Mouse (Mus musculus): Measurements from ENCODE around the gene Plcb4. TPM values are rescaled to one million over a fixed set of nuclear protein-coding genes. Genes with fewer than 3 reads are reported as not detected.

Gene Plcb4
- polyA plus RNA-seq, 1 experiment: 20.3 TPM

DNA sequence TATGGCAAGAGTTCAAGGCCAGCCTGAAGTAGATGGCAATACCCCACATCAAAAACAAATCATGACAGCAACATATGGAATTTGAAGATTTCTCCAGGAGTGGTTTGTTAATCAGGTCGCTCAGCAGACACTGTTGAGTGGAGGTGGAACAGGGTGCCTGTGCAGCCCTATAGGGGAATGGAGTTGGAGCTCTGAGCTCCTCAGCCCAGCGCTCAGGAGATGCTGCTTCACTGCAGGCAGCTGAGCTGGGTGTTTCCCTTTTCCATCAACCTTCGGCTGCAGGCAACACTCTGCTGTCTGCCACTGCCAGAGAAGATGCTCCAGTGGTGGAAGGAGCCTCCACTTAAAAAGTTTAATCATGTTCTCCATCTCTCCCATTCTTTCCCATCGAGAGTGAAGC, 149.5 kb downstream of the Plcb4 start:
- no peak for TF ChIP-seq CTCF (IDR thresholded peaks at IDR 0.05; ENCODE audit: insufficient read depth, low read length)
- no peak for TF ChIP-seq POLR2A (IDR thresholded peaks at IDR 0.05; ENCODE audit: borderline replicate concordance, extremely low read depth, low read depth, low read length)
- Histone ChIP-seq H3K4me3 (replicated peaks; ENCODE audit: extremely low read depth, low read depth, low read length) (no peak overlapping the region), H3K4me1 (ENCODE audit: control insufficient read depth, insufficient read depth, low read length) (0 out of 2 replicates have a peak, but pooled peaks cover 3% of the 10 kb centered on the region)
- 71% methylated on average over 4 of the region's 4 CpGs for WGBS
- no peak for DNase-seq

DNA sequence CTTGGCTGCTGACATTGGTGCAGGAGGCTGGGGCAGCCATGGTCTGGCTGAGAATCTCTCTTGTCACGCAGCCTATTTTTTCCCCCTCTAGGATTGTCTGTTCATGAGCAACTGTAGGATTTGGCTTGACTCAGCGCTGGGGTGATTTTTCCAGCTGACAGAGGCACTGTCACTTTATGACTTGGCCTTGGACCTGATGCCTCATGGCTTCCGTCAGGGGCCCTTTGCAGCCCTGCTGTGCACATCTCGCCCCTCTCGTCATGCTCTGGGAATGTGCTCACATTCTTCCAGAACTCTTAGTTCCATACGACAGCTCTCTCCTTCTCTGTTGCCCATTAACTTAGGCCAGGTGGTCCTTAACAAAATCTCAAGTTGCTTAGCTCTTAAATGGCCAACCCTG, 152.0 kb downstream of the Plcb4 start:
- TF ChIP-seq CTCF (IDR thresholded peaks at IDR 0.05; ENCODE audit: insufficient read depth, low read length) (no peak), POLR2A (IDR thresholded peaks at IDR 0.05; ENCODE audit: borderline replicate concordance, extremely low read depth, low read depth, low read length) (no peak)
- H3K4me3 ChIP-seq (replicated peaks; ENCODE audit: extremely low read depth, low read depth, low read length): no peak overlapping the region
- WGBS: 70% methylated on average over 6 of the region's 6 CpGs
- H3K4me1 ChIP-seq (ENCODE audit: control insufficient read depth, insufficient read depth, low read length): 0 out of 2 replicates have a peak, but pooled peaks cover 3% of the 10 kb centered on the region
- DNase-seq: no peak

DNA sequence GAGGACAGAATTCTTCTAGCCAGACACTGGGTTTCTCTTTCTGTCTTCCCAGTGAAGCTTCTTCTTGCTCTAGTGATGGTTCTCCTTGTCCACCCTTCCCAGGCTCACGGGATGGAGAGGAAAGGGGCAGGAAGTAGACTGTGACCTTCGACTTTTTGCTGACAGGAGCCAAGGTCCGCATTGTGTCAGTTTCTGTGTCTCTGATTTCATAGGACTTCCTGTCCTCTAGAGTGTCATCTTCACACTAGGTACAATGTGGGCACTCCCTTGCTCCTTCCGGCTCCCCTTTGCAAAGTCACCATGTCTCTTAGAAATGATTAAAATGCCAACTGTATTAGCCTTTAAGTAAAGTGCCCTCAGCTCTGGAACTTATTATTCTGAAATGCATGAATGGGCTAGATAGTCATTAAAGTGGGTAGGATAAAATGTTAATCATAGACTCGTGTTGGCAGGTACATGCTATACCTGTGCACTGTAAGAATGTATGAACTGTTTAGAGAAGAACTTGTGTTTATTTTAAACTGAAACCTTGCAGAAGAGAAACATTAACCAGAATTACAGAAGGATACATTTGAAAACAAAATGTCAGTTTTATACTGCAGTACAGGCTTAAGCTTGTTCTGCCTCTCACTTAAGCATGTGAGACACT, 152.8 kb downstream of the Plcb4 start:
- DNase-seq: no peak
- 0 out of 2 replicates have a peak, but pooled peaks cover 3% of the 10 kb centered on the region for H3K4me1 ChIP-seq (ENCODE audit: control insufficient read depth, insufficient read depth, low read length)
- TF ChIP-seq POLR2A (IDR thresholded peaks at IDR 0.05; ENCODE audit: borderline replicate concordance, extremely low read depth, low read depth, low read length) (no peak), CTCF (IDR thresholded peaks at IDR 0.05; ENCODE audit: insufficient read depth, low read length) (no peak)
- 42% methylated on average over 5 of the region's 5 CpGs for WGBS
- H3K4me3 ChIP-seq (replicated peaks; ENCODE audit: extremely low read depth, low read depth, low read length): no peak overlapping the region

DNA sequence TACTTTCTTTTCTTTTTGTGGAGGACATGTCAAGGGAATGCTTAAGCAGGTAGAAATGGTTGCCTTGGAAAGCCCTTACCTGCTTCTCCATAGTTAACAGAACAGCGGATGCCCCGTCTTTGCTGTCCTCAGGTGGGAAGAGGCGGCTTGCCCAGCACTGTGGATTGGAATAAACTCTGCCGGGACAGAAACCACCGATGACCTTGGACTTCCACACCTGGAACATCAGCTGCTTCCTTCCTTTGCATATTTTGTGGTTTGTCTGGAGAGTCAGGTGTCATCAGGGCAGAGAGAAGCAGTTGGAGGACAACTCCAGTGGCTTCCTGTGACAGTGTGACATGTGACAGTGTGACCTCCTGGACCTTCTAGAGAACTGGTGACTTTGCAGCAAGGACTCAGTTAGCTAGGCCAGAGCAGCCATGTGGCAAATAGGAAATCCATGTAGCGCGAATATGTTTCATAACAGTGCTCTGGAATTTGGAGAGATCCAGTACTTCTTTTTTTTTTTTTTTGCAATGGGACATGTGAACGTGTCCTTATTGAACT, 154.0 kb downstream of the Plcb4 start:
- Histone ChIP-seq H3K4me3 (replicated peaks; ENCODE audit: extremely low read depth, low read depth, low read length) (no peak overlapping the region), H3K4me1 (ENCODE audit: control insufficient read depth, insufficient read depth, low read length) (0 out of 2 replicates have a peak, but pooled peaks cover 3% of the 10 kb centered on the region)
- WGBS: 80% methylated on average over 8 of the region's 8 CpGs
- TF ChIP-seq POLR2A (IDR thresholded peaks at IDR 0.05; ENCODE audit: borderline replicate concordance, extremely low read depth, low read depth, low read length) (no peak), CTCF (IDR thresholded peaks at IDR 0.05; ENCODE audit: insufficient read depth, low read length) (no peak)
- DNase-seq: no peak

DNA sequence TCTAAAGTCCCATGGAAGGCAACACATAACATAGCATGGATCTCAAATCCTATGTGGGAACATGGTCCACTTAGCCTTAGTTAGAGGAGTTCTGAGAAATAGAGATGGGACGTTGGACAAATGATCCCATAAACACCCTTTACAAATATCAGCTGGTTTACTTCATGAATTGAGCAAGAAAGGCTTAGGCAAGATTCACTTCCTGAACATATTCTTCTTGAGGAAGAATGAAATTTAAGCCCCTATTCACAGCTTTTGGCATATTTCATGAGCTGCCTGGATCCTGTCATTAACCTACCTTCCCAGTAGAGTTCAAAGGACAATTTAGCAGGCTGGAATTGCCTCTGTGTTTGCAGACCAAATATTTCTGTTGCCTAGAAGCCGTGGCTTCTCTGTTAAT, 161.9 kb downstream of the Plcb4 start:
- WGBS: 54% methylated on average over 2 of the region's 2 CpGs

DNA sequence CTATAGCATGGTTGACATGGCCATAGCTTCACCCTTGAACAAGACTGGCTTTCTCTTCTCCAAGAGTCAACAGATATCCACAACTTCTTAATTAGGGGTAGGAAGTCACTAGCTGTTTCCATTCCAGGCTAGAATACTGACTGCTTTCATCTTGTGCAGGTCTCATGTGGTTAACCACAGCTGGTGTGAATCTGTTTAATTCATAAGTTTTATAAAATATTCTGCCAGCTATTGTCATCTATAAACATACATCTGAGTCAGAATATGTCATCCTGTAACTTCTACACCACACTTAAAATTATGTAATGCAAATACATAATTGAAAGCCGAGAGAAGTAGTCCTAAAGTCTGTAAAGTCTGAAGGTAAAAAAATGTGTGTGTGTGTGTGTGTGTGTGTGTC, 164.9 kb downstream of the Plcb4 start:
- WGBS: 86% methylated on average over 1 of the region's 1 CpGs
- Histone ChIP-seq H3K4me3 (replicated peaks; ENCODE audit: extremely low read depth, low read depth, low read length) (no peak overlapping the region), H3K4me1 (ENCODE audit: control insufficient read depth, insufficient read depth, low read length) (0 out of 2 replicates have a peak, but pooled peaks cover 3% of the 10 kb centered on the region)
- DNase-seq: no peak
- TF ChIP-seq POLR2A (IDR thresholded peaks at IDR 0.05; ENCODE audit: borderline replicate concordance, extremely low read depth, low read depth, low read length) (no peak), CTCF (IDR thresholded peaks at IDR 0.05; ENCODE audit: insufficient read depth, low read length) (no peak)

More for the DNA sequence above, 161.9 kb downstream of the Plcb4 start:
- H3K4me3 ChIP-seq (replicated peaks; ENCODE audit: extremely low read depth, low read depth, low read length): no peak overlapping the region
- no peaks in the 10 kb centered on the region for H3K4me1 ChIP-seq (ENCODE audit: control insufficient read depth, insufficient read depth, low read length)
- no peak for DNase-seq
- TF ChIP-seq POLR2A (IDR thresholded peaks at IDR 0.05; ENCODE audit: borderline replicate concordance, extremely low read depth, low read depth, low read length): no peak
- no peak for TF ChIP-seq CTCF (IDR thresholded peaks at IDR 0.05; ENCODE audit: insufficient read depth, low read length)

DNA sequence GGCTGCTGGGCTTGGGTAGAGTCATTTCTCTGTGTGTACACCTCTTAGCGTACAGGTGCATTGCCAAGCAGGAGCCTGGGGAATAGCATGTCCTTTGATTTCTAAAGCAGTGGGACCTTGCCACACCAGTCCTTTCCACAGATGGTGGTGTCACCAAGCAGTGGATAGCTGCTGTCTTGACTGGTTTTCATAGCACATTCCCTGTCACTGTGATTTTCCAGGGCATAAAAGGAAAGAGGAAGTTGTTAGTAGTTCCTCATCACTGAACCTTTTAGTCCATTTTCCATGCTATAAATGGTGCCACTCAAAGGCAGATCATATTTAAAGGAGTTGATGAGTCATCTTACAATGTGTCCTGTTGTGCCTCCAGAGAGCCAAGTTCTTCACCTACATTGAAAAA, 165.9 kb downstream of the Plcb4 start:
- no peak overlapping the region for H3K4me3 ChIP-seq (replicated peaks; ENCODE audit: extremely low read depth, low read depth, low read length)
- H3K4me1 ChIP-seq (ENCODE audit: control insufficient read depth, insufficient read depth, low read length): 0 out of 2 replicates have a peak, but pooled peaks cover 3% of the 10 kb centered on the region
- DNase-seq: no peak
- TF ChIP-seq POLR2A (IDR thresholded peaks at IDR 0.05; ENCODE audit: borderline replicate concordance, extremely low read depth, low read depth, low read length): no peak
- TF ChIP-seq CTCF (IDR thresholded peaks at IDR 0.05; ENCODE audit: insufficient read depth, low read length): no peak
- 97% methylated on average over 1 of the region's 1 CpGs for whole genome bisulfite sequencing

DNA sequence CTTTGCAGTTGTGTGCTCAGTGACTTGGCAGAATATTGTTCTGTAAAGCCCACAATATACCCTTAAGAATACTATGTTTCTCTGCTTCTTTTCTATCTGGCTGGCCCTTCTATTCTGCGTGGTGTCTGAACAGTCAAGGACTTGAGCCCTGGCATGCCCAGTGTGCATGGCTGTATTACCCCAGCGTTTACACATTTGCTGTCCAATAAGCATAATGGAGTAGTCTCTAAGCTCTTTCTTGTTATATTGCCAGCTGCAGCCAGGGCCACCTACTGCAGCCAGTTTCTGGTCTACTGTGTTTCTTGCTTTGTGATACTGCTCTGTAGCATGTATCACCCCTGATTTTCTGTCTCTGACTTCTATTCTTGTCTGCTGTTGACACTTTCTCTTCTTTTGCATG, 166.8 kb downstream of the Plcb4 start:
- no peak for TF ChIP-seq POLR2A (IDR thresholded peaks at IDR 0.05; ENCODE audit: borderline replicate concordance, extremely low read depth, low read depth, low read length)
- no peak for TF ChIP-seq CTCF (IDR thresholded peaks at IDR 0.05; ENCODE audit: insufficient read depth, low read length)
- no peak for DNase-seq
- Histone ChIP-seq H3K4me1 (ENCODE audit: control insufficient read depth, insufficient read depth, low read length) (0 out of 2 replicates have a peak, but pooled peaks cover 3% of the 10 kb centered on the region), H3K4me3 (replicated peaks; ENCODE audit: extremely low read depth, low read depth, low read length) (no peak overlapping the region)
- 75% methylated on average over 2 of the region's 2 CpGs for WGBS

DNA sequence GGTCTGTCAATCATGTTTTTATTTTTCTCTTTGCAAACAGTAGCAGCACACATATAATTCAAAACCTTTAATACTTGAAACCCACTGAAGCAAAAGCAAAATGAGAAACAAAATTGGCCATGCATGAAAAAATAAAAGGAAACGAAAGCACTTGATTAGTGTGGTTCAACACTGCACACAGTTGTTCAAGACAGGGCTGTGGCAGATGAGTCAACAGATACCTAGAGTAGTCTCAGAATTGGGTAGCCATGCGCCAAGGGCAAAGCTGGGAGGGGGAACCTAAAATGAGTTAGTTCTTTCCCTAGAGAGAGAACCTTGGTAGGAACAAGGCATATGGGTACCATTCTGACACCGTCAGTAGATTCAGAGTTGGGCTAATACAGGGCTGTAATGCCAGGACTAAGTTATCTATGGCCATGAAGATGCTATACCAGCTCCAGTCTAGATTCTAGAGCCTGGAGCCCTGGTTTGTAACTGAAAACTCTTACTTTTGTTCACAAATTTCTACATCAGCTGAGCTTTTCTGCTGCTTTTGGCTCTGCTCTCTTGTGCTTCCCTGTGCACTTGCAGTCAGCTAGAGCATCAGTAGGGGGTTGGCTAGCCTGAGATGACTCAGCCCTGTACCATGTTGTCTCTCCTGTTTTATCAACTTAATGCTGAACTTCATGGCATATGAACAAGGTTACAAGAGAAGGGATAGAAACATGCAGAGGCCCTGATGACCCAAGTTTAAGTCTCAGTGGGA, 168.0 kb downstream of the Plcb4 start:
- TF ChIP-seq CTCF (IDR thresholded peaks at IDR 0.05; ENCODE audit: insufficient read depth, low read length) (no peak), POLR2A (IDR thresholded peaks at IDR 0.05; ENCODE audit: borderline replicate concordance, extremely low read depth, low read depth, low read length) (no peak)
- 93% methylated on average over 3 of the region's 3 CpGs for WGBS
- H3K4me3 ChIP-seq (replicated peaks; ENCODE audit: extremely low read depth, low read depth, low read length): no peak overlapping the region
- 0 out of 2 replicates have a peak, but pooled peaks cover 3% of the 10 kb centered on the region for H3K4me1 ChIP-seq (ENCODE audit: control insufficient read depth, insufficient read depth, low read length)
- no peak for DNase-seq
